ENCODE assay signal across 12 mouse cellular contexts in the genomic region with DNA sequence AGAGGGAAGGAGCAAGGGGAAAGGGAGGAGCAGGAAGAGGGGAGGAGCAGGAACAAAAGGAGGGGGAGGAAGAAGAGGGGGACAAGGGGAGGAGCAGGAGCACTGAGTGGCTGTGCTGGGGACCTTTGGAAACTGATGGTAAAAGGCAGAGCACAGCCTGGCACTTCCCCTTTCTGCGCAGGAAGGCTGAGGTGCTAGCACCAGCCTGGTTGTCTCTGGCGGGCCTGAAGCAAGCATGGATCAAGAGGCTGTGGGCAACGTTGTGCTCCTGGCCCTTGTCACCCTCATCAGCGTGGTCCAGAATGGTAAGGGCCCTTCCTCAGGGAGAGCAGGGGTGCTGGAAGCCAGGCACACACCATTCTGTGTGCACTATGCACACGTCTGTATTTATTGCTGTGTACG. TPM values are rescaled to one million over a fixed set of nuclear protein-coding genes. Genes with fewer than 3 reads are reported as not detected.
A peak's percentile ranks its signal among the peaks of the same experiment; 100 is the strongest.
DNase-seq lines count a peak whose midpoint lies in the region; ATAC-seq lines count a peak whose summit lies in the region.
"Had no signal": no experiment of that assay in that cellular context is flagged by ENCODE, and none has a peak within 500 bp of the region (broad histone marks: within the 10 kb centered on the region; RNA-seq: fewer than 3 reads in every experiment).

No protein-coding gene starts in this region.

- H3K27me3 ChIP-seq in liver, embryonic 16.5 days (ENCODE audit: control insufficient read depth, insufficient read depth, low read depth, low read length) = no peaks in the 10 kb centered on the region
- H3K27me3 ChIP-seq: forebrain, embryonic 13.5 days; heart, embryonic 15.5 days had no signal

- no peak overlapping the region for H3K4me2 ChIP-seq in liver, embryonic 16.5 days (ENCODE audit: low read depth, low read length)
- H3K4me2 ChIP-seq: forebrain, embryonic 13.5 days; heart, embryonic 15.5 days had no signal

- H3K27ac ChIP-seq in liver, embryonic 16.5 days (ENCODE audit: low read length) = peak overlapping the region; percentile 48; the same call in 1 of the 2 replicates
- H3K27ac ChIP-seq: forebrain, embryonic 13.5 days; heart, embryonic 15.5 days had no signal

- no peaks in the 10 kb centered on the region for H3K36me3 ChIP-seq in liver, embryonic 16.5 days (ENCODE audit: control insufficient read depth, insufficient read depth)
- H3K36me3 ChIP-seq: heart, embryonic 15.5 days had no signal

- peak overlapping the region; percentile 24; the same call in 1 of the 2 replicates for H3K9ac ChIP-seq in liver, embryonic 16.5 days (ENCODE audit: low read depth, low read length)
- H3K9ac ChIP-seq: forebrain, embryonic 13.5 days; heart, embryonic 15.5 days had no signal

- peak; percentile 37 to 51 for DNase-seq in spleen, adult 18-20 months
- DNase-seq in spleen, postnatal 14 days (ENCODE audit: low spot score in 2 of 2) = no peak
- DNase-seq in spleen, postnatal 36 days (ENCODE audit: low spot score in 2 of 2) = peak; percentile 56 to 60
- no peak for DNase-seq in cerebellum, adult 11-12 months
- DNase-seq in cerebellum, postnatal 36 days = no peak
- no peak for DNase-seq in cerebellum, adult 9-11 months
- DNase-seq: kidney, adult 11 months; retina, postnatal 1 day had no signal

- no peaks in the 10 kb centered on the region for H3K9me3 ChIP-seq in liver, embryonic 16.5 days (replicated peaks; ENCODE audit: control insufficient read depth, low read length)
- H3K9me3 ChIP-seq: forebrain, embryonic 13.5 days; heart, embryonic 15.5 days had no signal

- WGBS in liver, embryonic 16.5 days (ENCODE audit: insufficient replicate concordance) = 17% methylated on average over 5 of the region's 6 CpGs

- peak overlapping the region; percentile 43 for H3K4me3 ChIP-seq in liver, embryonic 16.5 days (ENCODE audit: low read depth, low read length)
- H3K4me3 ChIP-seq: forebrain, embryonic 13.5 days; heart, embryonic 15.5 days had no signal

- ATAC-seq in common myeloid progenitor, adult 5-6 weeks (replicated peaks; ENCODE audit: low read depth, poor library complexity, severe bottlenecking) = peak; percentile 73
- ATAC-seq in liver, embryonic 16.5 days (ENCODE audit: low read depth) = peak; percentile 38
- ATAC-seq: forebrain, embryonic 13.5 days had no signal

- H3K4me1 ChIP-seq in liver, embryonic 16.5 days (ENCODE audit: control insufficient read depth, low read depth, low read length) = no peaks in the 10 kb centered on the region; the same call in none of the 2 replicates
- H3K4me1 ChIP-seq: forebrain, embryonic 13.5 days; heart, embryonic 15.5 days had no signal

RNA-seq across cellular contexts. Expression of gene Alox5ap, which starts 0.3 kb away (rescaled TPM):
- total RNA-seq in common myeloid progenitor, adult 5-6 weeks (2017) = 156 and 205 TPM in 2 replicates
- 47.5 and 49.0 TPM in 2 replicates for polyA plus RNA-seq in liver, embryonic 16.5 days (2015; fragmentation: Nextera tagmentation; extraction: Ambion mirVana)

Comparison
In these comparisons a context has a peak if more than half of its experiments do, and no peak if none do; other contexts are left out.
1. DNase-seq: peak in spleen, adult 18-20 months (2 of 2) and spleen, postnatal 36 days (2 of 2); none in spleen, postnatal 14 days (0 of 2), cerebellum, adult 11-12 months (single experiment), cerebellum, postnatal 36 days (0 of 2) and cerebellum, adult 9-11 months (single experiment).